Comparison of ENCODE assay signal across 8 mouse cellular contexts in genomic region chr19:46960101-46961046, GRCm38 (mm10). TPM values are rescaled to one million over a fixed set of nuclear protein-coding genes. Genes with fewer than 3 reads are reported as not detected.
DNase-seq lines count a peak whose midpoint lies in the region; ATAC-seq lines count a peak whose summit lies in the region.

No protein-coding gene starts in this region.

- H3K4me2 ChIP-seq in forebrain, embryonic 14.5 days (ENCODE audit: low read length): peak overlapping the region; percentile 62
- peak overlapping the region; percentile 76 for H3K4me2 ChIP-seq in liver, embryonic 16.5 days (ENCODE audit: low read depth, low read length)

- DNase-seq in heart, embryonic 10.5 days (ENCODE audit: low spot score): no peak
- no peak for DNase-seq in heart, postnatal 4 days
- DNase-seq in B cell, adult 2 months: peak; percentile 36 to 46
- DNase-seq in forebrain, embryonic 14.5 days (ENCODE audit: low spot score): no peak
- no peak for DNase-seq in retina, postnatal 1 day
- no peak for DNase-seq in gastrocnemius, postnatal 25 days
- no peak for DNase-seq in urinary bladder, postnatal 14 days (ENCODE audit: low spot score)

- no peaks in the 10 kb centered on the region for H3K9me3 ChIP-seq in heart, embryonic 10.5 days
- H3K9me3 ChIP-seq in forebrain, embryonic 14.5 days (replicated peaks; ENCODE audit: control insufficient read depth, low read length): no peaks in the 10 kb centered on the region
- H3K9me3 ChIP-seq in liver, embryonic 16.5 days (replicated peaks; ENCODE audit: control insufficient read depth, low read length): no peaks in the 10 kb centered on the region

- no peak for ATAC-seq in forebrain, embryonic 14.5 days
- ATAC-seq in liver, embryonic 16.5 days (ENCODE audit: low read depth): no peak

- peak overlapping the region; percentile 88 for H3K4me3 ChIP-seq in heart, embryonic 10.5 days
- H3K4me3 ChIP-seq in forebrain, embryonic 14.5 days (ENCODE audit: low read depth, low read length): peak overlapping the region; percentile 70
- H3K4me3 ChIP-seq in liver, embryonic 16.5 days (ENCODE audit: low read depth, low read length): peak overlapping the region; percentile 84

- H3K36me3 ChIP-seq in heart, embryonic 10.5 days: no peaks in the 10 kb centered on the region
- no peaks in the 10 kb centered on the region for H3K36me3 ChIP-seq in forebrain, embryonic 14.5 days (ENCODE audit: control insufficient read depth, insufficient read depth, low read length)
- no peaks in the 10 kb centered on the region for H3K36me3 ChIP-seq in liver, embryonic 16.5 days (ENCODE audit: control insufficient read depth, insufficient read depth)

- peak overlapping the region; percentile 99; the same call in 1 of the 2 replicates for H3K27ac ChIP-seq in heart, embryonic 10.5 days
- no peak overlapping the region for H3K27ac ChIP-seq in forebrain, embryonic 14.5 days (ENCODE audit: low read depth, low read length)
- peak overlapping the region; percentile 25 for H3K27ac ChIP-seq in liver, embryonic 16.5 days (ENCODE audit: low read length)

- WGBS in heart, embryonic 10.5 days: 74% methylated on average over 13 of the region's 13 CpGs
- WGBS in forebrain, embryonic 14.5 days: 80% methylated on average over 13 of the region's 13 CpGs
- 33% methylated on average over 13 of the region's 13 CpGs for WGBS in liver, embryonic 16.5 days (ENCODE audit: insufficient replicate concordance)

- no peaks in the 10 kb centered on the region for H3K27me3 ChIP-seq in heart, embryonic 10.5 days (ENCODE audit: insufficient read depth, poor library complexity, severe bottlenecking)
- no peaks in the 10 kb centered on the region for H3K27me3 ChIP-seq in forebrain, embryonic 14.5 days (replicated peaks; ENCODE audit: control insufficient read depth, insufficient read depth, low read length)
- H3K27me3 ChIP-seq in liver, embryonic 16.5 days (ENCODE audit: control insufficient read depth, insufficient read depth, low read depth, low read length): no peaks in the 10 kb centered on the region

- H3K9ac ChIP-seq in forebrain, embryonic 14.5 days (ENCODE audit: low read length): peak overlapping the region; percentile 88
- peak overlapping the region; percentile 93 for H3K9ac ChIP-seq in liver, embryonic 16.5 days (ENCODE audit: low read depth, low read length)

- peaks cover 31% of the 10 kb centered on the region for H3K4me1 ChIP-seq in heart, embryonic 10.5 days
- H3K4me1 ChIP-seq in forebrain, embryonic 14.5 days (ENCODE audit: control insufficient read depth, insufficient read depth, low read length): peaks cover 18% of the 10 kb centered on the region
- H3K4me1 ChIP-seq in liver, embryonic 16.5 days (ENCODE audit: control insufficient read depth, low read depth, low read length): peaks cover 53% of the 10 kb centered on the region

RNA-seq across cellular contexts. Expression of gene Ina, which starts 54.1 kb away (rescaled TPM):
- polyA plus RNA-seq in heart, embryonic 10.5 days (2016; fragmentation: Nextera tagmentation; extraction: Ambion mirVana): 0.15 and 0.60 TPM in 2 replicates
- total RNA-seq in heart, postnatal 4 days (2021): under 1 TPM in 1 of 2 experiments, not detected in 1; 0.16 TPM
- 253 and 297 TPM in 2 replicates for polyA plus RNA-seq in forebrain, embryonic 14.5 days (2014; fragmentation: Nextera tagmentation; extraction: Ambion mirVana)
- polyA plus RNA-seq in liver, embryonic 16.5 days (2015; fragmentation: Nextera tagmentation; extraction: Ambion mirVana): 0.06 and 0.09 TPM in 2 replicates
- total RNA-seq in gastrocnemius, postnatal 25 days (2021): not detected

RNA-seq across cellular contexts. Expression of gene Nt5c2, which starts 54.6 kb away (rescaled TPM):
- polyA plus RNA-seq in heart, embryonic 10.5 days (2016; fragmentation: Nextera tagmentation; extraction: Ambion mirVana): 71.8 and 86.3 TPM in 2 replicates
- total RNA-seq in heart, postnatal 4 days (2021): 100 to 1,000 TPM; 147 to 157 TPM
- polyA plus RNA-seq in forebrain, embryonic 14.5 days (2014; fragmentation: Nextera tagmentation; extraction: Ambion mirVana): 84.2 and 86.2 TPM in 2 replicates
- polyA plus RNA-seq in liver, embryonic 16.5 days (2015; fragmentation: Nextera tagmentation; extraction: Ambion mirVana): 47.4 and 48.4 TPM in 2 replicates
- 10 to 100 TPM; 17.0 to 23.6 TPM for total RNA-seq in gastrocnemius, postnatal 25 days (2021)

Comparison
In these comparisons a context has a peak if more than half of its experiments do, and no peak if none do; other contexts are left out.
1. DNase-seq: peak in B cell, adult 2 months (2 of 2); none in heart, embryonic 10.5 days (single experiment), heart, postnatal 4 days (single experiment), forebrain, embryonic 14.5 days (single experiment), retina, postnatal 1 day (single experiment), gastrocnemius, postnatal 25 days (single experiment) and urinary bladder, postnatal 14 days (single experiment).
2. RNA of gene Ina, which starts 54.1 kb away (polyA plus RNA-seq): 253 to 297 TPM in forebrain, embryonic 14.5 days; 0.15 to 0.60 TPM in heart, embryonic 10.5 days and 0.06 to 0.09 TPM in liver, embryonic 16.5 days; every median in the first group is over 100 times any median in the second.
3. Peak in every context shown above with its lines, with median percentiles within 50 percentile points of each other: H3K4me3 ChIP-seq.